Mouse (Mus musculus) testis, postnatal 10 days (tissue): ENCODE measurements around the gene Pola1.
"Not testable (repeated sequence)": the region's sequence is repeated elsewhere in the genome, so short reads cannot be mapped to it uniquely, and the experiment has no call there.

Experiments used
- DNase-seq: peaks from one replicate; pipeline ENCODE4 v3.0.0; 2021; ENCODE audit warnings: low spot score

The Pola1 gene

GRCm38 (mm10) chrX:93429738-93430260 lies 202.2 kb downstream of the Pola1 start:
- DNase-seq, result no peak

- DNase-seq, result no peak
These were observed 202.8 kb downstream of the Pola1 start for GRCm38 (mm10) chrX:93428956-93429737.

- DNase-seq, result not testable (repeated sequence)
These were observed 231.1 kb downstream of the Pola1 start for GRCm38 (mm10) chrX:93400871-93401270.

- DNase-seq, result no peak
These were observed 234.9 kb downstream of the Pola1 start for GRCm38 (mm10) chrX:93397089-93397488.

GRCm38 (mm10) chrX:93377285-93377972 lies 254.5 kb downstream of the Pola1 start:
- DNase-seq, result no peak

- DNase-seq, result no peak
These were observed 258.5 kb downstream of the Pola1 start for GRCm38 (mm10) chrX:93373503-93373902.

GRCm38 (mm10) chrX:93369708-93370107 lies 262.2 kb downstream of the Pola1 start:
- no peak for DNase-seq

- DNase-seq, result no peak
These were observed 263.7 kb downstream of the Pola1 start for GRCm38 (mm10) chrX:93368211-93368610.

GRCm38 (mm10) chrX:93321336-93321735 lies 310.6 kb downstream of the Pola1 start:
- DNase-seq, result no peak

GRCm38 (mm10) chrX:93319979-93320378 lies 312.0 kb downstream of the Pola1 start:
- DNase-seq, result no peak

- DNase-seq, result no peak
These were observed 314.4 kb downstream of the Pola1 start for GRCm38 (mm10) chrX:93317577-93317976.

- DNase-seq, result no peak
These were observed 326.2 kb downstream of the Pola1 start for GRCm38 (mm10) chrX:93305780-93306179.

- no peak for DNase-seq
These were observed 330.2 kb downstream of the Pola1 start for GRCm38 (mm10) chrX:93301798-93302197.

- DNase-seq, result no peak
These were observed 331.7 kb downstream of the Pola1 start for GRCm38 (mm10) chrX:93300183-93300815.

GRCm38 (mm10) chrX:93299771-93300170 lies 332.2 kb downstream of the Pola1 start:
- DNase-seq, result no peak

- DNase-seq, result peak; percentile 45
These were observed 332.8 kb downstream of the Pola1 start for GRCm38 (mm10) chrX:93299046-93299626.

- DNase-seq, result peak; percentile 43
These were observed 334.9 kb downstream of the Pola1 start for GRCm38 (mm10) chrX:93297001-93297441.

- DNase-seq, result no peak
These were observed 336.1 kb downstream of the Pola1 start for GRCm38 (mm10) chrX:93295819-93296218.

- DNase-seq, result no peak
These were observed 337.0 kb downstream of the Pola1 start for GRCm38 (mm10) chrX:93294736-93295490.

- DNase-seq, result no peak
These were observed 339.9 kb downstream of the Pola1 start for GRCm38 (mm10) chrX:93292031-93292430.

- DNase-seq, result no peak
These were observed 342.0 kb downstream of the Pola1 start for GRCm38 (mm10) chrX:93289851-93290380.
